In the genomic region with DNA sequence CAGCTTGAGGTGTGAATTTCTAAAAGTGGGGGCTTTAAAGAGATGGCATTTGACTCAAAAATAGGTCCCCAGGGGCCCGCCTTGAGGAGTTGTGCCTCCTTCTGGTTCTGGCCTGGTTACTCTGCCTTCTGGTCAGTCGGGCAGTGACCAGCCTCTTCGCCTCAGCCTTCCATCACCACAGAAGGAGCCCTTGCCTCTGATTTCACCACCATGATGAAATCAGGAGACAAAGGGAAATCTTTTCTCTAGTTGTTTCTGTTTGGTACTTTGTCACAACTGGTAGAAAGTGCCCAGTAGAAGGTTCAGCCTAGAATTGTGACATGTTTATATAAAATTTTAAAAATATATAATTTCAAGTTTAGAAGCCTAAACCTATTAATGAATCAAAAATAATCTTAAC, we compare ENCODE assay signal across 28 mouse cellular contexts.
"Had no signal": no experiment of that assay in that cellular context is flagged by ENCODE, and none has a peak within 500 bp of the region (broad histone marks: within the 10 kb centered on the region; RNA-seq: fewer than 3 reads in every experiment).

No protein-coding gene starts in this region.

- H3K27me3 ChIP-seq: heart, embryonic 12.5 days; heart, embryonic 13.5 days; heart, embryonic 15.5 days; hindbrain, embryonic 12.5 days; hindbrain, embryonic 13.5 days; hindbrain, embryonic 15.5 days; intestine, embryonic 15.5 days; kidney, embryonic 15.5 days had no signal

- H3K36me3 ChIP-seq: heart, embryonic 10.5 days; heart, embryonic 12.5 days; heart, embryonic 13.5 days; heart, embryonic 15.5 days; hindbrain, embryonic 10.5 days; hindbrain, embryonic 12.5 days; hindbrain, embryonic 13.5 days; hindbrain, embryonic 15.5 days; intestine, embryonic 15.5 days; kidney, embryonic 15.5 days had no signal

- DNase-seq: heart, postnatal 10 days; heart, postnatal 14 days; heart, postnatal 36 days; heart, postnatal 4 days; kidney, adult 11 months; kidney, adult 2 months; kidney, adult 8-10 months; kidney, adult 9 months; kidney, postnatal 10 days; kidney, postnatal 14 days; kidney, postnatal 25 days; kidney, postnatal 36 days; kidney, postnatal 4 days; layer of hippocampus, adult 9-11 months; layer of hippocampus, postnatal 36 days had no signal

- H3K4me2 ChIP-seq: heart, embryonic 11.5 days; heart, embryonic 12.5 days; heart, embryonic 13.5 days; heart, embryonic 15.5 days; hindbrain, embryonic 12.5 days; hindbrain, embryonic 13.5 days; hindbrain, embryonic 14.5 days; hindbrain, embryonic 15.5 days; intestine, embryonic 15.5 days; kidney, embryonic 15.5 days had no signal

- H3K4me3 ChIP-seq: heart, embryonic 10.5 days; heart, embryonic 12.5 days; heart, embryonic 13.5 days; heart, embryonic 15.5 days; hindbrain, embryonic 10.5 days; hindbrain, embryonic 12.5 days; hindbrain, embryonic 13.5 days; hindbrain, embryonic 15.5 days; intestine, embryonic 15.5 days; kidney, embryonic 15.5 days; layer of hippocampus, adult 2 months had no signal
